Mouse (Mus musculus) CH12.LX (cell line): ENCODE measurements around the gene Rcan2.

Source experiments
- CHD1 ChIP-seq: IDR thresholded peaks from 2 replicates; pipeline ENCODE4 v1.6.1; 2012; ENCODE audit warnings: low read depth, low read length, improper control_type of control experiment, inconsistent platforms
- CTCF ChIP-seq, 2 experiments: IDR thresholded peaks in 1 of 2; conservative IDR thresholded peaks in 1 of 2; 2 replicates each; pipeline ENCODE4 v1.5.1; 2011 to 2012; ENCODE audit warnings: low read depth in 2 of 2, low read length in 2 of 2, improper control_type of control experiment in 1 of 2, inconsistent platforms in 1 of 2, mild to moderate bottlenecking in 1 of 2, moderate library complexity in 1 of 2
- E2F4 ChIP-seq: IDR thresholded peaks from 2 replicates; pipeline ENCODE4 v1.6.1; 2011; ENCODE audit warnings: low read depth, low read length, improper control_type of control experiment; ENCODE audit not compliant: insufficient replicate concordance
- EP300 ChIP-seq: IDR thresholded peaks from 2 replicates; pipeline ENCODE4 v1.6.1; 2011; ENCODE audit warnings: low read length, improper control_type of control experiment
- GABPA ChIP-seq: IDR thresholded peaks from 2 replicates; pipeline ENCODE4 v1.6.1; 2012; ENCODE audit warnings: low read depth, low read length, improper control_type of control experiment, inconsistent platforms; ENCODE audit not compliant: insufficient replicate concordance
- JUND ChIP-seq: conservative IDR thresholded peaks from 2 replicates; pipeline ENCODE4 v1.6.1; 2011; ENCODE audit warnings: low read depth, low read length, improper control_type of control experiment
- MAX ChIP-seq: IDR thresholded peaks from 2 replicates; pipeline ENCODE4 v1.6.1; 2011; ENCODE audit warnings: low read length, improper control_type of control experiment
- MXI1 ChIP-seq: IDR thresholded peaks from 2 replicates; pipeline ENCODE4 v1.6.1; 2011; ENCODE audit warnings: mild to moderate bottlenecking, low read depth, low read length, improper control_type of control experiment
- POLR2A ChIP-seq: IDR thresholded peaks from 2 replicates; pipeline ENCODE4 v1.6.1; 2011; ENCODE audit warnings: low read depth, mild to moderate bottlenecking, improper control_type of control experiment, low read length
- RAD21 ChIP-seq: IDR thresholded peaks from 2 replicates; pipeline ENCODE4 v1.6.1; 2011; ENCODE audit warnings: low read depth, mild to moderate bottlenecking, low read length, improper control_type of control experiment, moderate library complexity
- SMC3 ChIP-seq: IDR thresholded peaks from 2 replicates; pipeline ENCODE4 v1.6.1; 2011; ENCODE audit warnings: low read depth, low read length, improper control_type of control experiment
- UBTF ChIP-seq: IDR thresholded peaks from 2 replicates; pipeline ENCODE4 v1.6.1; 2012; ENCODE audit warnings: low read depth, mild to moderate bottlenecking, inconsistent platforms, low read length, improper control_type of control experiment, moderate library complexity
- USF2 ChIP-seq: conservative IDR thresholded peaks from 2 replicates; pipeline ENCODE4 v1.6.1; 2011; ENCODE audit warnings: low read depth, low read length, improper control_type of control experiment

DNA sequence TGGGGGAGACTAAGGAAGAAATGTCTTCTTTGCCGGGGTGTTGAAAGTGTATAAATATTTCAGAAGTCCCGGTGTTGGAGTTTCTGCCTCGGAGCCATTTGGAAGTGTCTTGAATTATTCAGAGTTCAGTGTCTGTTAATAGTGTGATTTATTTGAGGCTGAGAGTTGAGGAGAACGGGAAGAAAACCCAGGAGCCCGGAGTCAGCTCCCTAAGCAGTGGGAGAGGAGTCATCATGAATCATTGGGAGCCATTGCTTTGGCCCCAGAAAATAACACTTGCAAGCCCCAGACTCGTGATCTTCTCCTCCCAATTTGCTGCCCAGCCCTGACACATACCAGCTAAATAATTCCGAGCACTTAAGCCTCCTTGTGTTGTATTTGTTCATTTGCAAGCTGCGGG lies 115.0 kb downstream of the Rcan2 start:
- TF ChIP-seq JUND (no peak), USF2 (no peak), MAX (no peak), UBTF (no peak), POLR2A (no peak), CTCF (conservative IDR thresholded peaks at IDR 0.05 in 1 of 2, IDR thresholded peaks at IDR 0.05 in 1 of 2; ENCODE audit: low read depth in 2 of 2, low read length in 2 of 2) (no peak), CHD1 (no peak), RAD21 (no peak), EP300 (no peak), E2F4 (no peak), MXI1 (no peak), GABPA (no peak), SMC3 (no peak)
